Mouse (Mus musculus): Measurements from ENCODE around the gene Riok2. TPM values are rescaled to one million over a fixed set of nuclear protein-coding genes. Genes with fewer than 3 reads are reported as not detected.
A peak's percentile ranks its signal among the peaks of the same experiment; 100 is the strongest.

Riok2 gene
- polyA plus RNA-seq, 1 experiment from 2014 or later = 33.9 TPM

GRCm38 (mm10) chr17:17433679-17434078, 59.6 kb downstream of the Riok2 start:
- Histone ChIP-seq H3K4me1 (ENCODE audit: control insufficient read depth, insufficient read depth, low read length) (peaks cover 2% of the 10 kb centered on the region; the same call in 1 of the 2 replicates), H3K36me3 (ENCODE audit: control insufficient read depth, insufficient read depth, low read length) (peaks cover 2% of the 10 kb centered on the region; the same call in 1 of the 2 replicates), H3K4me2 (ENCODE audit: low read depth, severe bottlenecking) (no peak overlapping the region), H3K9me3 (ENCODE audit: control insufficient read depth, low read length) (no peaks in the 10 kb centered on the region), H3K4me3 (ENCODE audit: low read depth, low read length) (no peak overlapping the region), H3K27ac (replicated peaks; ENCODE audit: low read depth, low read length) (no peak overlapping the region), H3K9ac (ENCODE audit: low read length) (no peak overlapping the region), H3K27me3 (ENCODE audit: control insufficient read depth, insufficient read depth, low read length) (no peaks in the 10 kb centered on the region)
- 91% methylated on average over 4 of the region's 4 CpGs for WGBS
- ATAC-seq (ENCODE audit: insufficient number of reproducible peaks, low FRiP score, low TSS enrichment, low read depth) (no peak), DNase-seq (ENCODE audit: low spot score) (no peak)

GRCm38 (mm10) chr17:17438576-17439191, 64.6 kb downstream of the Riok2 start:
- Histone ChIP-seq H3K27me3 (ENCODE audit: control insufficient read depth, insufficient read depth, low read length) (no peaks in the 10 kb centered on the region), H3K36me3 (ENCODE audit: control insufficient read depth, insufficient read depth, low read length) (no peaks in the 10 kb centered on the region), H3K4me3 (ENCODE audit: low read depth, low read length) (no peak overlapping the region), H3K4me1 (ENCODE audit: control insufficient read depth, insufficient read depth, low read length) (peaks cover 21% of the 10 kb centered on the region), H3K4me2 (ENCODE audit: low read depth, severe bottlenecking) (no peak overlapping the region), H3K9ac (ENCODE audit: low read length) (no peak overlapping the region), H3K9me3 (ENCODE audit: control insufficient read depth, low read length) (no peaks in the 10 kb centered on the region), H3K27ac (replicated peaks; ENCODE audit: low read depth, low read length) (peak overlapping the region; percentile 58)
- ATAC-seq (ENCODE audit: insufficient number of reproducible peaks, low FRiP score, low TSS enrichment, low read depth) (peak; percentile 95), DNase-seq (ENCODE audit: low spot score) (peak; percentile 87)

- DNase-seq (ENCODE audit: low spot score) (peak; percentile 51), ATAC-seq (ENCODE audit: insufficient number of reproducible peaks, low FRiP score, low TSS enrichment, low read depth) (no peak; the same call in 1 of the 2 replicates)
- Histone ChIP-seq H3K9me3 (ENCODE audit: control insufficient read depth, low read length) (no peaks in the 10 kb centered on the region), H3K4me1 (ENCODE audit: control insufficient read depth, insufficient read depth, low read length) (peaks cover 21% of the 10 kb centered on the region), H3K4me3 (ENCODE audit: low read depth, low read length) (no peak overlapping the region), H3K27me3 (ENCODE audit: control insufficient read depth, insufficient read depth, low read length) (no peaks in the 10 kb centered on the region), H3K9ac (ENCODE audit: low read length) (no peak overlapping the region), H3K27ac (replicated peaks; ENCODE audit: low read depth, low read length) (peak overlapping the region; percentile 81), H3K4me2 (ENCODE audit: low read depth, severe bottlenecking) (no peak overlapping the region), H3K36me3 (ENCODE audit: control insufficient read depth, insufficient read depth, low read length) (no peaks in the 10 kb centered on the region)
- 6% methylated on average over 4 of the region's 4 CpGs for WGBS
These were observed 67.9 kb downstream of the Riok2 start for GRCm38 (mm10) chr17:17441876-17442498.

GRCm38 (mm10) chr17:17444297-17444886, 70.3 kb downstream of the Riok2 start:
- DNase-seq (ENCODE audit: low spot score) = no peak
- H3K27ac ChIP-seq (replicated peaks; ENCODE audit: low read depth, low read length) = no peak overlapping the region
- H3K4me1 ChIP-seq (ENCODE audit: control insufficient read depth, insufficient read depth, low read length) = peaks cover 17% of the 10 kb centered on the region
- WGBS = 86% methylated on average over 3 of the region's 3 CpGs
- no peak overlapping the region for H3K4me3 ChIP-seq (ENCODE audit: low read depth, low read length)
- no peak overlapping the region for H3K4me2 ChIP-seq (ENCODE audit: low read depth, severe bottlenecking)
- no peaks in the 10 kb centered on the region for H3K9me3 ChIP-seq (ENCODE audit: control insufficient read depth, low read length)
- H3K9ac ChIP-seq (ENCODE audit: low read length) = no peak overlapping the region
- no peaks in the 10 kb centered on the region for H3K27me3 ChIP-seq (ENCODE audit: control insufficient read depth, insufficient read depth, low read length)
- H3K36me3 ChIP-seq (ENCODE audit: control insufficient read depth, insufficient read depth, low read length) = no peaks in the 10 kb centered on the region
- no peak for ATAC-seq (ENCODE audit: insufficient number of reproducible peaks, low FRiP score, low TSS enrichment, low read depth)

Other genes with a start within 250 kb of the Riok2 start
- gene Lix1, start 28.4 kb downstream of the Riok2 start, polyA plus RNA-seq (2014; fragmentation: Nextera tagmentation; extraction: Ambion mirVana) = 98.9 and 104 TPM in 2 replicates